Mouse (Mus musculus) liver, adult 2 months (tissue): Measurements from ENCODE around the gene Lpp.

Source experiments
- CTCF ChIP-seq: fragments of 200-500 bp; IDR thresholded peaks from 2 replicates; pipeline ENCODE4 v1.5.1; 2011; ENCODE audit warnings: low read depth, low read length, control low read depth
- POLR2A ChIP-seq: fragments of 200-500 bp; IDR thresholded peaks from 2 replicates; pipeline ENCODE4 v1.6.1; 2011; ENCODE audit warnings: low read length, control low read depth; ENCODE audit not compliant: insufficient read depth; ENCODE audit errors: extremely low read depth

- no peak for TF ChIP-seq POLR2A
- TF ChIP-seq CTCF: no peak
Observed at GRCm38 (mm10) chr16:24347582-24348411, 45.5 kb upstream of the Lpp start.
